Mouse (Mus musculus) heart, embryonic 15.5 days (tissue): ENCODE data around the gene Arhgdib. TPM values are rescaled to one million over a fixed set of nuclear protein-coding genes. Genes with fewer than 3 reads are reported as not detected.
A peak's percentile ranks its signal among the peaks of the same experiment; 100 is the strongest.
"Not testable (repeated sequence)": the region's sequence is repeated elsewhere in the genome, so short reads cannot be mapped to it uniquely, and the experiment has no call there.

Source experiments
- ATAC-seq: fragments of 200-750 bp; cut with Nextera tagmentation; replicated peaks from 2 replicates; pipeline ENCODE4 v1.8.0; 2017; ENCODE audit warnings: low read depth, moderate TSS enrichment; ENCODE audit not compliant: insufficient number of reproducible peaks, insufficient read depth, low FRiP score
- H3K27ac ChIP-seq: fragments of 300-500 bp; sonication (generic); 2 replicates; pipeline ENCODE4 v1.5.1; 2015; ENCODE audit warnings: mild to moderate bottlenecking, inconsistent platforms
- H3K27me3 ChIP-seq: fragments of 300-500 bp; sonication (generic); 2 replicates; pipeline ENCODE4 v1.6.1; 2015; ENCODE audit warnings: inconsistent platforms
- H3K36me3 ChIP-seq: fragments of 300-500 bp; sonication (generic); 2 replicates; pipeline ENCODE4 v1.6.1; 2015; ENCODE audit warnings: mild to moderate bottlenecking, inconsistent platforms
- H3K4me1 ChIP-seq: fragments of 300-500 bp; sonication (generic); replicated peaks from 2 replicates; pipeline ENCODE4 v1.6.1; 2015; ENCODE audit warnings: inconsistent platforms
- H3K4me2 ChIP-seq: fragments of 300-500 bp; sonication (generic); 2 replicates; pipeline ENCODE4 v1.6.1; 2015; ENCODE audit warnings: inconsistent platforms, mild to moderate bottlenecking, moderate library complexity
- H3K4me3 ChIP-seq: fragments of 300-500 bp; sonication (generic); 2 replicates; pipeline ENCODE4 v1.5.1; 2015; ENCODE audit warnings: mild to moderate bottlenecking, inconsistent platforms
- H3K9ac ChIP-seq: fragments of 300-500 bp; sonication (generic); 2 replicates; pipeline ENCODE4 v1.6.1; 2015; ENCODE audit warnings: mild to moderate bottlenecking, inconsistent platforms
- H3K9me3 ChIP-seq: fragments of 300-500 bp; sonication (generic); replicated peaks from 2 replicates; pipeline ENCODE4 v1.6.1; 2016; ENCODE audit warnings: inconsistent platforms
- WGBS: fragments of 180-500 bp; shearing (Covaris S2); methylation state at CpG from one replicate; pipeline ENCODE4 v1.1.7; 2015; ENCODE audit warnings: mixed read lengths; 5-methylcytosine and 5-hydroxymethylcytosine counted together
- polyA plus RNA-seq: library from polyadenylated mRNA; unstranded; fragments of >200 nt; fragmentation: Nextera tagmentation; extraction: Ambion mirVana; gene quantifications from 2 replicates; pipeline ENCODE4 v1.2.1, GENCODE M21; 2015

Arhgdib gene
- polyA plus RNA-seq, 1 experiment from 2014 or later = 75.6 TPM

GRCm38 (mm10) chr6:136884766-136885165 lies 56.9 kb downstream of the Arhgdib start:
- not testable (repeated sequence) for H3K9me3 ChIP-seq, H3K4me3 ChIP-seq, H3K36me3 ChIP-seq, H3K27ac ChIP-seq, H3K4me2 ChIP-seq, ATAC-seq, H3K9ac ChIP-seq, H3K4me1 ChIP-seq, H3K27me3 ChIP-seq
- 51% methylated on average over 1 of the region's 1 CpGs for WGBS

DNA sequence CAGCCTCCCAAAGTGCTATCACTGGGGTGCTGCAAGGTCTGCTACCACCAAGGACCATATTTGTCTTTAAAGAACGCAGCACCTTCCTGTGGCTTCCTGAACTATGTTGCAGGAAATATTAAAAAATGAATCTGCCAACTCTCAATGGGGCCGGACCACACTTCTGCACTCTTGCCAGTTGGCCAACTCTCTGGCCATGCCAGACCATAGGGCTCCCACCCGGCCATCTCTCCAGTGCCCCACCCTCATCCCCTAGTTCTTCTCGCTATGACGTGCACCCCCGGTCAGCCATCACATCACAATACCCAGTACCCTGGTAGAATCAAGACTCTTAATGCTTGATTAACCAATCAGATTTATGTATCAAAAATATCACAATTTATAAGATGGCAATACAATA lies 57.7 kb downstream of the Arhgdib start:
- no peak for ATAC-seq
- WGBS = 90% methylated on average over 6 of the region's 6 CpGs

DNA sequence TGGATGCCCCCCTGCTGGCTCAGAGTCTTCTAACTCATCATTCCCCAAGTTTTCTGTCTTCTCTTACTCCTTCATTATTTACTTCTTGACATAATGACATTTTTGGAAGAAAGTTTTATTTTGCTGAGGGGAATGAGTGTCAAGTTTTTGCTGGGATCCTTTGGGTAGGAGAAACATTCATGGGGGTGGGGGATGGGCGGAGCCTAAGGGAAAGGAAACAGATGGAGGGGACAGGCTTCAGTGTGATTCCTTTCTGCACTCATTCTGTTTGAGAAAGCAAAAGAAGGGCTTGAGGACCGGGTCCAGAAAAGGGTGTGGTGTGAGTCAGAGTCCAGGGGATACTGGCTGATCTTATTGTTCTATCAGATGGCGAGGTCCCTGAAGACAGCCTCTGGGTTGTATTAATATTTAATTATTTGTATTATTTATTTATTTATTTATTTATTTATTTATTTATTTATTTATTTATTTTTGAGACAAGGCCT lies 58.2 kb downstream of the Arhgdib start:
- H3K9ac ChIP-seq = no peak overlapping the region
- H3K4me1 ChIP-seq = peaks cover 8% of the 10 kb centered on the region
- no peak for ATAC-seq
- H3K9me3 ChIP-seq = no peaks in the 10 kb centered on the region
- WGBS = 71% methylated on average over 3 of the region's 3 CpGs
- no peak overlapping the region for H3K27ac ChIP-seq
- no peaks in the 10 kb centered on the region for H3K27me3 ChIP-seq
- no peak overlapping the region for H3K4me3 ChIP-seq
- no peaks in the 10 kb centered on the region for H3K36me3 ChIP-seq
- no peak overlapping the region for H3K4me2 ChIP-seq

More for the DNA sequence above, 57.7 kb downstream of the Arhgdib start:
- no peak overlapping the region for H3K27ac ChIP-seq
- H3K9ac ChIP-seq = no peak overlapping the region
- H3K4me2 ChIP-seq = no peak overlapping the region
- H3K9me3 ChIP-seq = no peaks in the 10 kb centered on the region
- H3K4me3 ChIP-seq = no peak overlapping the region
- no peaks in the 10 kb centered on the region for H3K36me3 ChIP-seq
- no peaks in the 10 kb centered on the region for H3K27me3 ChIP-seq
- H3K4me1 ChIP-seq = peaks cover 8% of the 10 kb centered on the region

- Histone ChIP-seq H3K4me1 (no peaks in the 10 kb centered on the region; the same call in 1 of the 2 replicates), H3K36me3 (no peaks in the 10 kb centered on the region), H3K9me3 (no peaks in the 10 kb centered on the region), H3K9ac (no peak overlapping the region), H3K27ac (no peak overlapping the region), H3K4me3 (no peak overlapping the region), H3K27me3 (no peaks in the 10 kb centered on the region), H3K4me2 (no peak overlapping the region)
- WGBS = 52% methylated on average over 8 of the region's 8 CpGs
- no peak; the same call in 1 of the 2 replicates for ATAC-seq
Measured at GRCm38 (mm10) chr6:136881678-136882077, 60.0 kb downstream of the Arhgdib start.

GRCm38 (mm10) chr6:136875670-136876069 lies 66.0 kb downstream of the Arhgdib start, which contains the start of gene Mgp:
Mgp (minus strand) TSS chr6:136875823.
- WGBS = 18% methylated on average over 9 of the region's 9 CpGs

DNA sequence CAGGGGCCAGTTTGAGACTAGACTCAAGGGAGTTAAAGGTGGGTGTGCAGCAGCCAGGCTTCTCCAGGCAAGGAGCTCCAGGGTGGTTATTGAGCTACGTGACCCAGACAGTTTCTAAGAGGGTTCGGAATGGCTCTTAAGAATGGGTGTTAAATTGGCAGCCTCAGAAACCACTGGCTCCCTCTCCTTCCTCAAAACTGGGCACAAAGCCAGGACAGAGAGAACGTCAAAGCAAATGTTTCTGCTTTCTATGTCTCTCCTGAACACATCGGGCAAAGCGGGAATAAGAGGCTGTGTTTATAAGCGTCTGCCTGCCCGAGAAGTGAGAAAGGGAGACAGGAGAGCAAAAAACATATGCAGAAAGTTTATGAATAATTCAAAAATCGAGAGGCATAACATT lies 67.1 kb downstream of the Arhgdib start:
- peak overlapping the region; percentile 84 for H3K27ac ChIP-seq
- peak overlapping the region; percentile 41; the same call in 1 of the 2 replicates for H3K9ac ChIP-seq
- no peaks in the 10 kb centered on the region for H3K9me3 ChIP-seq
- H3K4me2 ChIP-seq = peak overlapping the region; percentile 54
- H3K4me3 ChIP-seq = peak overlapping the region; percentile 37
- peak; percentile 59; the same call in 1 of the 2 replicates for ATAC-seq
- no peaks in the 10 kb centered on the region for H3K27me3 ChIP-seq
- H3K4me1 ChIP-seq = peaks cover 19% of the 10 kb centered on the region
- 19% methylated on average over 8 of the region's 8 CpGs for WGBS
- H3K36me3 ChIP-seq = no peaks in the 10 kb centered on the region

More at GRCm38 (mm10) chr6:136875670-136876069, 66.0 kb downstream of the Arhgdib start, which contains the start of gene Mgp:
- H3K4me1 ChIP-seq = peaks cover 19% of the 10 kb centered on the region
- no peaks in the 10 kb centered on the region for H3K36me3 ChIP-seq
- H3K4me3 ChIP-seq = peak within 1 kb of the TSS; percentile 48
- H3K9ac ChIP-seq = peak within 1 kb of the TSS; percentile 48
- H3K9me3 ChIP-seq = no peaks in the 10 kb centered on the region
- no peaks in the 10 kb centered on the region for H3K27me3 ChIP-seq
- ATAC-seq = peak; percentile 83
- H3K4me2 ChIP-seq = peak within 1 kb of the TSS; percentile 54
- peak within 1 kb of the TSS; percentile 84 for H3K27ac ChIP-seq

Other genes with a start within 250 kb of the Arhgdib start
- 0.04 TPM in 1 of 2 replicates, not detected in the other for gene Gucy2c, start 160.1 kb downstream of the Arhgdib start, polyA plus RNA-seq
- 0.21 and 0.25 TPM in 2 replicates for gene Hist4h4, start 137.5 kb downstream of the Arhgdib start, polyA plus RNA-seq
- gene H2afj, start 133.7 kb downstream of the Arhgdib start, polyA plus RNA-seq = 75.6 and 76.8 TPM in 2 replicates
- gene BC049715, start 114.3 kb downstream of the Arhgdib start, polyA plus RNA-seq = 1.3 and 1.9 TPM in 2 replicates
- gene Wbp11, start 113.7 kb downstream of the Arhgdib start, polyA plus RNA-seq = 60.4 and 66.9 TPM in 2 replicates
- gene Smco3, start 106.4 kb downstream of the Arhgdib start, polyA plus RNA-seq = 0.30 TPM in 1 of 2 replicates, not detected in the other
- 14.4 and 16.5 TPM in 2 replicates for gene Art4, start 84.2 kb downstream of the Arhgdib start, polyA plus RNA-seq
- gene Mgp, start 66.1 kb downstream of the Arhgdib start, polyA plus RNA-seq = 595 and 619 TPM in 2 replicates
- gene Erp27, start 19.7 kb downstream of the Arhgdib start, polyA plus RNA-seq = 0.27 and 0.87 TPM in 2 replicates
- gene Pde6h, start 18.1 kb downstream of the Arhgdib start, polyA plus RNA-seq = 0.18 and 0.26 TPM in 2 replicates
- gene Rerg, start 228.6 kb upstream of the Arhgdib start, polyA plus RNA-seq = 5.5 and 6.2 TPM in 2 replicates